Mouse (Mus musculus) skeletal muscle tissue, postnatal 0 days (tissue): ENCODE measurements around the gene Mthfd1. TPM values are rescaled to one million over a fixed set of nuclear protein-coding genes. Genes with fewer than 3 reads are reported as not detected.

ENCODE experiments used
- polyA plus RNA-seq: library from polyadenylated mRNA; unstranded; fragments of >200 nt; fragmentation: Nextera tagmentation; extraction: Ambion mirVana; gene quantifications from 2 replicates; pipeline ENCODE4 v1.2.1, GENCODE M21; 2015

Gene Mthfd1
- polyA plus RNA-seq, result 18.2 and 20.0 TPM in 2 replicates

DNA sequence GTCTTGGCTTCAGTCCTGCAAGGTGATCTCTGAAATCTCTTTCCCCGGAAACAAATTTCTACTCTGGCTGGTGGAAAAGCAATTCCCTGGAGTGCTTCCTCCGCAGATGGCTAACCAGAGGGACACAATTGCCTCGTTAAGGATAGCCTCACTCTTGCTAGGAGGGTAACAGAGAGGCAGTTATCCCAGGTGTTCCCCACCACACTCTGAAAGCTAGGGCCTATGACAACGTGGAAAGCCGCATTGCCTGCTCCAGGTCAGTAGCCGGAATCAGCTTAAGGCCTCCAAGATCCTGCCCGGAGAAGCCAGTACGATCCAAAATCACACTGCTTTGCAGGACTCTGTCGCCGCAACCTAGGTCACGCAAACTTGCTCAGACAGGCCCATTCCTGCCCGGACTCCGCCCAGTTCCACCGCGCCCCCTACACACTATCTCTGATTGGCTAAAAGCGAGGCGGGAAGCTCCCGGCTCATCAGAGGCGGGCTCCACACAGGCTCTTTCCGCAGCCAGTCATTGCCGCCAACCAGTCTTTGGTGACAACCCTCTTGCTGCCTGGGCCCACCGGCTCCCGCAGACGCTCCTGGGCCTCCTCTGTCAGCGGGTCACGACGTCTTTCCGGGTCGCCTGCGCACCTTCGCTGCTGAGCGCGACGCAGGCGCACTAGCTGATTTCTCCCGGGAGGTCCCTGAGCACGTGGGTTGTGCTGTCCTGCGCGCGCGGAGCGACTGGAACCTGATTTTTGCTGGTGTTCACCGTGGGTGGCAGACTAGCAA lies at the start of gene Mthfd1:
Mthfd1 (plus strand) TSS at position 574 of the 774 bp plus-strand sequence.

DNA sequence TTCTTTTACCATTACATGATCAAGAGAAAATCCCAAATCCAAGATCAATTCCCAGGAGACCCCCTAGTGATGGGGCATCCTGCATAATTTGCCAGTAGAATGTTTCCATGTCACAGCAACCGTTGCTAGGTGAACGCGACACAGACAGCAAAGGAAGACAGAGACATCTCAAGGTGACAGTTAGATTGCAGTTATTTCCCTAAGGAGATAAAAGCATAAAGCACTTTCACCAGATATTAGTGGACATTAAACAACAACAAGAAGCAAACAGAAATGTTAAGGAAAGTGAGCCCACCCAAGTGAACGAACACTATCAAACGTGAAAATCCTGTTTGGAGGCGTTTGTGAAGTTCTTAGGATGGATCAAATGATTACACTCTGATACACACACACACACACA lies 8.5 kb upstream of the Mthfd1 start, which contains the start of gene Tex21:
Tex21 (minus strand) TSS at position 101 of the 400 bp plus-strand sequence.

GRCm38 (mm10) chr12:76324679-76325431 lies 69.8 kb downstream of the Mthfd1 start, which contains the start of gene Akap5:
Gene Akap5, plus strand, starts transcription at chr12:76324891.

Other genes starting within 250 kb of the Mthfd1 start
- 0.17 and 0.18 TPM in 2 replicates for gene Esr2, start 78.0 kb upstream of the Mthfd1 start, polyA plus RNA-seq
- not detected in 2 replicates for gene Tex21, start 8.6 kb upstream of the Mthfd1 start, polyA plus RNA-seq
- gene Akap5, start 69.6 kb downstream of the Mthfd1 start, polyA plus RNA-seq, result 0.28 and 0.45 TPM in 2 replicates
- gene Zbtb25, start 114.3 kb downstream of the Mthfd1 start, polyA plus RNA-seq, result 9.6 and 9.9 TPM in 2 replicates
- gene Zbtb1, start 115.0 kb downstream of the Mthfd1 start, polyA plus RNA-seq, result 3.9 and 4.1 TPM in 2 replicates
- 5.4 and 7.3 TPM in 2 replicates for gene Hspa2, start 148.9 kb downstream of the Mthfd1 start, polyA plus RNA-seq
- gene Ppp1r36, start 162.2 kb downstream of the Mthfd1 start, polyA plus RNA-seq, result 0.15 and 0.54 TPM in 2 replicates